Mouse (Mus musculus): Measurements from ENCODE around the gene Tmco3. TPM values are rescaled to one million over a fixed set of nuclear protein-coding genes. Genes with fewer than 3 reads are reported as not detected.

Gene Tmco3
- polyA plus RNA-seq, 1 experiment = 11.5 TPM

DNA sequence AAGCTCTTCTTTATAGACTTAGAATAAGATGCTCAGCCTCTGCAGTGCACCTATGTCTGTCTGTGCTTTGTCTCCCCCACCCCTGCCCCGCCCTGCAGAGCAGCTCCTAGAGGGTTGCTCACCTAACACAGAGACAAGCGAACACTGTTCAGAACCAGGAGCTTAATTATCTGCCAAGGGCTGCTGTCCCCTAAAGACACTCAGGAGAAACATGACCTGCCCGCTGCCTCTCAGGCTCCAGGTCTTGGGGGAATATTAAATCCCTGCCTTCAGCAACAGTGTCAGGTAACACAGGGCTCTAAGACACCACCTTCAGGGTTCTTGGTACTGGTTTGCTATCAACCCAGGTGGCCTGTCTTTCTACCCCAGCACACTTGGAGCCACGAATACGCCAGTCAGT is 34.6 kb upstream of the Tmco3 start:
- no peaks in the 10 kb centered on the region; the same call in 1 of the 2 replicates for H3K36me3 ChIP-seq (ENCODE audit: control insufficient read depth, insufficient read depth, low read length)
- H3K4me1 ChIP-seq (ENCODE audit: control insufficient read depth, insufficient read depth, low read length) = no peaks in the 10 kb centered on the region; the same call in 1 of the 2 replicates
- TF ChIP-seq CTCF (IDR thresholded peaks at IDR 0.05; ENCODE audit: control insufficient read depth, insufficient read depth, insufficient replicate concordance, low read depth, low read length) (no peak), POLR2A (IDR thresholded peaks at IDR 0.05; ENCODE audit: control insufficient read depth, low read depth, low read length) (no peak)
- no peak overlapping the region for H3K27ac ChIP-seq (ENCODE audit: control insufficient read depth, insufficient read depth, low read depth, low read length)
- H3K27me3 ChIP-seq (ENCODE audit: control insufficient read depth, insufficient read depth, low read length) = no peaks in the 10 kb centered on the region
- no peak overlapping the region for H3K4me3 ChIP-seq (ENCODE audit: control insufficient read depth, low read depth, low read length)

- no peaks in the 10 kb centered on the region for H3K27me3 ChIP-seq (ENCODE audit: control insufficient read depth, insufficient read depth, low read length)
- no peaks in the 10 kb centered on the region; the same call in 1 of the 2 replicates for H3K4me1 ChIP-seq (ENCODE audit: control insufficient read depth, insufficient read depth, low read length)
- H3K27ac ChIP-seq (ENCODE audit: control insufficient read depth, insufficient read depth, low read depth, low read length) = no peak within 1 kb of the TSS
- H3K4me3 ChIP-seq (ENCODE audit: control insufficient read depth, low read depth, low read length) = no peak within 1 kb of the TSS
- H3K36me3 ChIP-seq (ENCODE audit: control insufficient read depth, insufficient read depth, low read length) = no peaks in the 10 kb centered on the region; the same call in 1 of the 2 replicates
- peak; percentile 84; the same call in 1 of the 2 replicates for TF ChIP-seq CTCF (IDR thresholded peaks at IDR 0.05; ENCODE audit: control insufficient read depth, insufficient read depth, insufficient replicate concordance, low read depth, low read length)
- no peak for TF ChIP-seq POLR2A (IDR thresholded peaks at IDR 0.05; ENCODE audit: control insufficient read depth, low read depth, low read length)
These were observed 34.0 kb upstream of the Tmco3 start, which contains the start of gene Adprhl1 for GRCm38 (mm10) chr8:13254019-13254418. Adprhl1 (minus strand) TSS chr8:13254162.

DNA sequence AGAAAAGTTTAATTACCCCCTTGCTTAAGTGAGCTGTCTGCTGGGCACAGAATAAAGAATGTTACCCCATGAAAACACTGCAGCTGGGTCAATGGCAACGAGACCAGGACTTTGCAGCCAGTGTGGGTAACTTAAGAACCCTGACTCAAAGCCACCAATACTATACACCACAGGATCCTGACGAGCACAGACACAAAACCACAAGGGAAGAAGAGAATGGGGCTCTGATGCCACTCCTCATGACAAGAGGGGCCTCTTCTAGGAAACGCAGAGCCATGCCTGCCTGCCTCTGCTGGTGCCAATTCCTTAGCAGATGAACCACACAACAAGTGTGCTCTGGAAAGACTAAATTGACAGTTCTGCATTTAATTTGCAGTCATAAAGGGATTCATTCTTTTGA is 24.6 kb upstream of the Tmco3 start:
- Histone ChIP-seq H3K27ac (ENCODE audit: control insufficient read depth, insufficient read depth, low read depth, low read length) (no peak overlapping the region), H3K36me3 (ENCODE audit: control insufficient read depth, insufficient read depth, low read length) (no peaks in the 10 kb centered on the region), H3K27me3 (ENCODE audit: control insufficient read depth, insufficient read depth, low read length) (no peaks in the 10 kb centered on the region), H3K4me1 (ENCODE audit: control insufficient read depth, insufficient read depth, low read length) (no peaks in the 10 kb centered on the region), H3K4me3 (ENCODE audit: control insufficient read depth, low read depth, low read length) (no peak overlapping the region)
- TF ChIP-seq POLR2A (IDR thresholded peaks at IDR 0.05; ENCODE audit: control insufficient read depth, low read depth, low read length) = no peak
- TF ChIP-seq CTCF (IDR thresholded peaks at IDR 0.05; ENCODE audit: control insufficient read depth, insufficient read depth, insufficient replicate concordance, low read depth, low read length) = no peak

DNA sequence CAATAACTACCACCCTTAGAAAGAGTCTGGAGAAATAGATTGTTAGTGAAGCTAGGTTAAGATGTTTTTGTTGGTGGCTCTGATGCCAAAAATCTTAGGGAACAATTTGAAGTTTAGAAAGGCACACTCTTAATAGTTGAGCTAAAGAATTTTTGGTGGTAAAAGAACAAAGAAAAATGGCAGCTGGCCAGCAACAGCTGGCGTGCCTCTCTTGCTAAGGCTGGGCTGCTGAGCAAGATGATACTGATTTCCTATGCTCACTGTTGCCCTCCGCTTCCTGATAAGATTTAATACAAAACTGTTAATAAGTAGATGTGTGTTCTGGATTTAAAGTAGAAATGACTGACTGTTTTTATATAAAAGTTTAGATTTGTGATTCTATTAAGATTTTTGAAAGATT is 20.4 kb upstream of the Tmco3 start:
- TF ChIP-seq POLR2A (IDR thresholded peaks at IDR 0.05; ENCODE audit: control insufficient read depth, low read depth, low read length) = no peak
- no peak for TF ChIP-seq CTCF (IDR thresholded peaks at IDR 0.05; ENCODE audit: control insufficient read depth, insufficient read depth, insufficient replicate concordance, low read depth, low read length)

GRCm38 (mm10) chr8:13272834-13273233 is 15.2 kb upstream of the Tmco3 start:
- H3K4me3 ChIP-seq (ENCODE audit: control insufficient read depth, low read depth, low read length) = no peak overlapping the region
- H3K27ac ChIP-seq (ENCODE audit: control insufficient read depth, insufficient read depth, low read depth, low read length) = no peak overlapping the region
- TF ChIP-seq POLR2A (IDR thresholded peaks at IDR 0.05; ENCODE audit: control insufficient read depth, low read depth, low read length) (no peak), CTCF (IDR thresholded peaks at IDR 0.05; ENCODE audit: control insufficient read depth, insufficient read depth, insufficient replicate concordance, low read depth, low read length) (no peak)
- no peaks in the 10 kb centered on the region for H3K27me3 ChIP-seq (ENCODE audit: control insufficient read depth, insufficient read depth, low read length)
- no peaks in the 10 kb centered on the region; the same call in 1 of the 2 replicates for H3K36me3 ChIP-seq (ENCODE audit: control insufficient read depth, insufficient read depth, low read length)
- H3K4me1 ChIP-seq (ENCODE audit: control insufficient read depth, insufficient read depth, low read length) = no peaks in the 10 kb centered on the region

More for the DNA sequence above, 20.4 kb upstream of the Tmco3 start:
- Histone ChIP-seq H3K4me1 (ENCODE audit: control insufficient read depth, insufficient read depth, low read length) (no peaks in the 10 kb centered on the region), H3K27ac (ENCODE audit: control insufficient read depth, insufficient read depth, low read depth, low read length) (no peak overlapping the region), H3K4me3 (ENCODE audit: control insufficient read depth, low read depth, low read length) (no peak overlapping the region), H3K36me3 (ENCODE audit: control insufficient read depth, insufficient read depth, low read length) (no peaks in the 10 kb centered on the region; the same call in 1 of the 2 replicates), H3K27me3 (ENCODE audit: control insufficient read depth, insufficient read depth, low read length) (no peaks in the 10 kb centered on the region)

- H3K27ac ChIP-seq (ENCODE audit: control insufficient read depth, insufficient read depth, low read depth, low read length) = no peak overlapping the region
- H3K4me1 ChIP-seq (ENCODE audit: control insufficient read depth, insufficient read depth, low read length) = no peaks in the 10 kb centered on the region
- no peaks in the 10 kb centered on the region for H3K36me3 ChIP-seq (ENCODE audit: control insufficient read depth, insufficient read depth, low read length)
- H3K27me3 ChIP-seq (ENCODE audit: control insufficient read depth, insufficient read depth, low read length) = no peaks in the 10 kb centered on the region
- TF ChIP-seq POLR2A (IDR thresholded peaks at IDR 0.05; ENCODE audit: control insufficient read depth, low read depth, low read length) (no peak), CTCF (IDR thresholded peaks at IDR 0.05; ENCODE audit: control insufficient read depth, insufficient read depth, insufficient replicate concordance, low read depth, low read length) (no peak)
- no peak overlapping the region for H3K4me3 ChIP-seq (ENCODE audit: control insufficient read depth, low read depth, low read length)
These were observed 11.0 kb upstream of the Tmco3 start for GRCm38 (mm10) chr8:13276941-13277447.

DNA sequence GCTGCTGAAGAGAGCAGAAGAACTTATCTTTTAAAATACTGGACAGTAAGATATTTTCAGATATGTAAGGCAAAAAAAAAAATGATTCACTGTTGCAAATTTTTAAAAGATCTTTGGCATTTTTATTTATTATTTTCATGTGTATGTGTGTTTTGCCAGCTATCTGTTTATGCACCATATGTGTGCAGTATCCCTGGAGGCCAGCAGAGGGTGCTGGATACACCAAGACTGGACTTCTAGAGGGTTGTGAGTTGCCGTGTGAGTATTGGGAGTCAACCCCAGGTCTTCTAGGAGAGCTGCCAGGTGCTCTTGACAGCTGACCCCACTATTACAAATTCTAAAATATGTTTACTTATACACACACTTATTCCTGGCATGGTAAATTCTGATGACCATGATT is 4.8 kb upstream of the Tmco3 start:
- H3K4me3 ChIP-seq (ENCODE audit: control insufficient read depth, low read depth, low read length) = no peak overlapping the region
- H3K36me3 ChIP-seq (ENCODE audit: control insufficient read depth, insufficient read depth, low read length) = no peaks in the 10 kb centered on the region
- no peaks in the 10 kb centered on the region for H3K27me3 ChIP-seq (ENCODE audit: control insufficient read depth, insufficient read depth, low read length)
- no peak overlapping the region for H3K27ac ChIP-seq (ENCODE audit: control insufficient read depth, insufficient read depth, low read depth, low read length)
- TF ChIP-seq CTCF (IDR thresholded peaks at IDR 0.05; ENCODE audit: control insufficient read depth, insufficient read depth, insufficient replicate concordance, low read depth, low read length) = peak; percentile 24; the same call in 1 of the 2 replicates
- no peak for TF ChIP-seq POLR2A (IDR thresholded peaks at IDR 0.05; ENCODE audit: control insufficient read depth, low read depth, low read length)
- peaks cover 5% of the 10 kb centered on the region for H3K4me1 ChIP-seq (ENCODE audit: control insufficient read depth, insufficient read depth, low read length)

Data from testis, adult 2 months (tissue).